Mouse (Mus musculus) telencephalon, adult 2 months (tissue): ENCODE measurements at regions not wholly inside any gene's neighbourhood (a gene's known extent, or its start where the extent isn't known, plus 50 kb on each side); places are given as distances from the start of the nearest gene placed in this dataset.

Experiments
- DNase-seq: peaks from one replicate; pipeline ENCODE4 v3.0.0-alpha.2; 2011; ENCODE audit warnings: low read depth, low spot score

DNA sequence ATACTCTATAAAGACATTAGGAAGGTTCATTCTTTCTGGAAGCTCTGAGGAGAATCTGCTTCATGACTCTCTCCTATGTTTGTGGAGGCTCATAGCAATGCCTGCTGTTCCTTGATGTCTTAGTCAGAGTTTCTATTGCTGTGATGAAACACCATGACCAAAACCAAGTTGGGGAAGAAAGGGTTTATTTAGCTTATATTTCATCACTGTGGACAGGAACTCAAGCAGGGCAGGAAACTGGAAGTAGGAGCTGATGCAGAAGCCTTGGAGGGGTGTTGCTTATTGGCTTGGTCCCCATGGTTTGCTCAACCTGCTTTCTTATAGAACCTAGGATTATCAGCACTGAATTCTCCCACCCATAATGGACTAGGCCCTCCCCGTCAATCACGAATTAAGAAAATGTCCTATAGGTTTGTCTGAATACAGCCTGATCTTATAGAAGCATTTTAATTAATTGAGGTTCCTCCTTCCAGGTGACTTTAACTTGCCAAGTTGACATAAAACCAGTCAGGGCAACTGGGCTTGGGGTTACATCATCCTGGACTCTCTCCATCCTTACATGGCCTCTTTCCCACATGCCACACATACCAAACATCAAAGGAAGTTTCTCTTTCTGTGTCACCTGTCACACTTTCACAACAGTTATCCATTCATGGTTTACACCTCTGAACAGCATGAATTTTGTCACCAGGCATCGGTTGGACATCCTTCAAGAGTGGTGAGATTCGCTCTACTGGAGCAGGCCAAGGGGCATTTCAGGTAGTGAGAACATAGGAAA is 85.3 kb upstream of the Serp2 start:
- DNase-seq, result no peak

DNA sequence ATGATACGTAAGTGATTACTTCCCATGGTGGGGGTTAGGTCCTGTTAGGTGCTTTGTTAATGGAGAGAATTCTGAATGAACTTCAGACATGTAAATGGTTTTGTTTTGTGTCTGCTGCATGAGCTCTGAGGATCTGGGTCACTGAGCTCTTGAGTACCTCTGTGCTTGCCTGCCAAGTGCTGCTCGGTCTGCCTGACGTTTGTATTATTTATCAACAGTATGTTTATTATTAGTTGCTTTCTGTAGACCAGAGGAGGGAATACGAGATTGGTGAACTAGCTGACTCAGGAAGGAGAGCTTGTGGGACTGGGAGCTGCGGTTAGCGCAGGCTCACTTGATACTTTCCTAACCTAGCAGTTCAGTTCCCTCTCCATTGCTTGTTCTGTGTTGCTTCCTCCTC is 76.5 kb upstream of the Serp2 start:
- no peak for DNase-seq

DNA sequence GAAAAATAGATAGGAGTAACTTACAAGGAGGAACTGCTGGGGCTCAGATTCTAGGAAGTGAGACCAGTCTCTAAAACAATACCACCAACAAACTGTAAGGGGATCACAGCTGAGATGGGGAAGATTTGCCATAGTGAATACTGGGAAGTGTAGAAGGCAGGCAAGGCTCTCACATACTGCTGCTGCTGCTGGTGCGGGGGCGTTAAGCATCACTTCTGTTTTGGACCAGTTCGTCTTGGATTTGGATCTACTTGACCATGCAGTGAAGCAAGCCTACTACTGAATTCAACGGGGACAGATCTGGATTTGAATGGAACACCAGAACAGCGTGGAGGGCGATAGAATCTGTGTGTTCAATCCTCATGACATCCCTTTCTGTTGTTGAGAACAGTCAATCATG is 76.1 kb upstream of the Serp2 start:
- DNase-seq, result no peak

DNA sequence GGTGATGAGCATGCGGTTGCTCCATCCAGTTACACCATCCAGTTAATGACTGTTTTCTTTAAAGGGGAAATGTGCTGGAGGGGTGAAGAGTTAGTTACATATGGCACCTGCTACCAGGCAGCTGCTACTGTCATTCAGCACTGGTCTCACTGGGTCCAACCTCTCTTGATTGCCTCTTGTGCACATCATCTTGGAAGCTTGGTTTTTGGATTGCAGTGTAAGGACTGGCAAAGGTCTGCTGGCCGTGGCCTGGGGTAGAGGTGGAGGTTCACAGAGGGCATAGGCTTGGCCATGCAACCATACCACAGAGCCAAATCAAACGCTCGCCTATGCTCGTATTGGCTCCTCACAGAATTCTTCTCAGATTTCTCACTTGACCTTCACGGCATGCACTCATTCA is 75.1 kb upstream of the Serp2 start:
- no peak for DNase-seq

DNA sequence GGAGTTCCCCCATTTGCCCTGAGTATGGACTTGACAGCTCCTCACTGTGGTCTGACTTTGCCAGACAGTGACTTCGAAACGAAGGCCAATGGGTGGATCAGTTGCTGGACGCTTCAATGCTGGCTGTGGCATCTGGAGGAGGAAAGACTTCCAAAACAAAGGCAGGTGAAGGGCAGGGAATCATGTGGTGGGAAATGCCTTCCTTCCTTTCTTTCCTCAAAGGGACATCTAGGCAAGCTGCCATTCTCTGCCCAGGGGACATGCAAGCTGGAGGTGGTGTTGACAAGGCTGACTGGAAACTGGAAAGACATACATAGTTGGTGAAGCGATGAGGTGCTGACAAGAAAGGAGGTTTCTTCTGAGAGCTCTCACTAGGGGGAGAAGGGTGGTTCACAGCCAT is 74.5 kb upstream of the Serp2 start:
- no peak for DNase-seq

DNA sequence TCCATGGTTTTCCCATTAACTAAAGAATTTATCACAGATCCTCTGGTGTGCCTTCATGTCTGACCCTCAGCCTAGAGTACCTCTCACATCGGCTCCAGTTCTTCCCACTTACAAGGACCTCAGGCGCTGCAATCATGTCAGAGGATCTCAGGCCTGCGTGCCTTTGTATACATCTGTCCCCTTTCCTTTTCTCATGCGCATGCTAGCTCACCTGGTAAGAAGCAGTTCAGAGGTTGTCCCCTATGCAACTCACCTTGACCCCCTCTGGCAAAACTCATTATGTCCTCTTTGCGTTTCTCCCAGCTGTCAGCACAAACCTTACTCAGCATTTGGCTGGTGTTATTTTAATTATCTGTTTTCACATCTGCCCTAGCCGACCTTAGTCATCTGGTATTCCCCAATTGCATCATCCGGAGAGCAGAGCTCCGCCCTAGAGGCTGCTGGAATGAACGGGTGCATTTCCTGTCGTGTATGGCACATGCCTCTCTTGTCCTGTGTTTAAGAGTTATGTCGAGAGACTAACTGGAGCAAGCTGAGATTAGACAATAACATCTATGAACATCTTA is 73.3 kb upstream of the Serp2 start:
- no peak for DNase-seq

DNA sequence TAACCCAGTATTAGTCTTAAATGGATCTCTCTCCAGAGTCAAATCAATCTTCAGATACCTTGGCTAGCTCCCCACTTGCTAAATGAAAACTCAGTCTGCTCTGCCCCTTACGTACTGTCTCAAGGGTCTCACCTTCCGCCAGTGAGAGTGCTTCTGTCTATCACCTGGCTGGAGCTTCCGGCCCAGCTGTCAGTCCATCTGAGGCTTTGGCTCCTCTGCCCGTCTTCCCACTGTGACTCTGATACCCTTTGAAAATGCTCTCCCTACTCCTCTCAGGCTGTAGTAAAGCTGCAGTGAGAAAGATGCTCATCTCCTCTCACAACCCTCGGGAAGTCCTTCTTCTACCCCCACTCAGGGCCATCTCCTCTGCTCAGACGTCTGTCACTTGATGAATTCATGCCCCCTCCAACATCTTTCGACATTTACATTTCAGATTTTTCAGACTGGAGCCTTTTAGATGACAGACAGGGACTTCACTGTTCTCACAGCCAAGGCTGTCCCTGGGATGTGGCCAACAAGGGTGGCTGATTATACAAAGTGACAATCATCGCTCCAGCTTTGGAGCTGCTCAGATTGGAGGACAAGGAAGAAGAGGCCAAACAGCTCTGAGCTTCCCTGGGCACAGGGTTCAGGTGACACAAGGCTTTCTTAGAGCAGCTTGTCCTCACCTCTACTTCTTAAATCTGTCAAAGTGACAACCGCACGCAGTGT is 71.6 kb upstream of the Serp2 start:
- no peak for DNase-seq

DNA sequence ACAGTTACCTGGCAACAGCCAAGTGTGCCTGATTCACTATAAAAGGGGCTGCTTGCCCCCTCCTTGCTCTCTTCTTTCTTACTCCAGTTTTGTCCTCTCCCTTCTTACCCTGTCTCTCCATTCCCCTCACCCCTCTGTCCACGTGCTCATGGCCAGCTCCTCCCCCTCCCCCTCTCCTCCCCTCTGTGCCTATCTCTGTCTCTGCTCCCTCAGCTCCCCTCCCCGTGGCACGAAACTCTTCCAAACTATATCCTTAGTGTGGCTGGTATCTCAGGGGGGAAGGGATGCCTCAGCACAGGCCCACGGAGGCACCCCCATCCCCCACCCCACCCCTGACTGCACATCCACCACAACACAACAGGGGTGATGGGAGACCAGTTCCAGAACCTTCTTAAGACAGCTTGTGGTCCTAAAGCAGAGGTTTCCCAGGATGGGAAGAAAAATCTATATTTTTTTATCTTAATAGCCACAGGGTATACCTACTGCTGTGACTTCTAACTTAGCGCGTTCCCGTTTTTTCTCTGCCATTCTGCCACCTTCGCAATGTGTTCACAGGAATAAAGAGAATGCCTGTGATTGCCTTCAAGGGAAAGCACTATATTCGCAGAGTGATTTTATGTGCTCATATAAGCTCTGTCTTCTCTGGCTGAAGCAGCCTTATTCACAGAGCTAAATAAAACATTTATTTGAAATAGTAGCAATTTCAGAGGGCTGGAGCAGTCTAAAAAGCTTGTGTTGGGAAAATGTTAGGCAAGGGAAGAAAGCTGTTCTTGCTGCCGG is 69.1 kb upstream of the Serp2 start:
- peak; percentile 65 for DNase-seq

DNA sequence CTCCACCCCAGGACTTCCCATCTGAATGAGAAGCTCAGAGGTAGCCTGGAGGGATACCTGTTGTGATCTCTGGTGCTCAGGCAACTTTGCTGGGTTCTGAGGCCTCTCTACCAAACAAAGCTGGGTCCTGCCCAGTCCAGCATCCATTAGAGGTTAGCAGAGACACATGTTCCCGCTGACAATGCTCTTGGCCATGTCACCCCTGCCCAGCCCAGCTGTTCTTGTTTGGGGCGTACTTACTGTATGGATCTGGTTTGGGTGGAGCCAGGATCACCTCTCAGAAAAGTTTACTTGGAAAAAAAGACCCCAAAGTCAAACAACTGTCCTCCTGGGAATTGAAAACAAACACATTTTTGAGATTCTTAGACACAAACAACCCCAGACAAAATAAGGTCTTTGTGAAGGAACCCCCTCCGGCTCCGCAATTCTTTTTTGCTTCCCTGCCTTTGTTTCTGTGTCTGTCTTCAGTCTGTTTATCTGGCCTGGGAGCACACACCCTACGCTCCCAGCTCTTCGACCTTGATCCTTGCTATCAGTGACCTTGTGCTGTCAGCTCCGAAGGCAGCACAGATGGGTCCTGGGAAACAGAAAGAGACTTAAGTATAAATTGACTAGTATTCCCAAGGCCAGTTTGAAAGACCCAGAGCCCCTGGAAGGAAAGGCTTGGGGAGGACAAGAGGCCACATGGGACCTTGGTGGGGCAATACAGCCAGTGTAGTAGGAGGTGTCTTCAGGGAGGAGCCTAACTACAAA is 68.1 kb upstream of the Serp2 start:
- no peak for DNase-seq

DNA sequence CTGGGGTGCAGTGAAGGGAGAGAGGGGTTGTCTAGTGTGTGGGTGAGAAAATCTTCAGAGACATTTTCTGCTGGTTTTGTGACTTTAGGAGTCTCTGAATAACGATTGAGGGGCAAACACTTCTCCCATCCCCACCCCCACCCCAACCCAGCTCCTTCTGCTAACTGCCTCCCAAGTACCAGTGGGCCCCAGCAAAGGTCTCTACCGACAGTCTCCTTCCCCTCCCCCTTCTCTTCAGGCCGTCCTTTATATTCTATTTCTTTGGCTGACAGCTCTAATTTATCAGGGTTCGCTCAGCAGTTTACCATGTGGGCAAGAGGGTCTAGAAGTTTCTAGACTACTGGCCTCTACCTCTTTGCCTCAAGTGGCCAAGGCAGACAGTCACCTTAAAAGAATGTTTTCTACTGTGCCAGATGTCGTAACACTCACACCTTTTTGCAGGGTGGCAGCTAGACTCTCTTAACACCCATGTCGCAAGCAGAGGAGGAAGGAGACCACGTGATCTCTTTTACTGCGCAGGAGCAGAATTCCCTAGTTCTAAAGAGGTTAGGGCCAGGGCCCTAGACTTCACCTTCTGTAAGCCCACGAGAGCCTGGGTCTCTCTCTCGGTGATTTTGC is 66.8 kb upstream of the Serp2 start:
- no peak for DNase-seq

DNA sequence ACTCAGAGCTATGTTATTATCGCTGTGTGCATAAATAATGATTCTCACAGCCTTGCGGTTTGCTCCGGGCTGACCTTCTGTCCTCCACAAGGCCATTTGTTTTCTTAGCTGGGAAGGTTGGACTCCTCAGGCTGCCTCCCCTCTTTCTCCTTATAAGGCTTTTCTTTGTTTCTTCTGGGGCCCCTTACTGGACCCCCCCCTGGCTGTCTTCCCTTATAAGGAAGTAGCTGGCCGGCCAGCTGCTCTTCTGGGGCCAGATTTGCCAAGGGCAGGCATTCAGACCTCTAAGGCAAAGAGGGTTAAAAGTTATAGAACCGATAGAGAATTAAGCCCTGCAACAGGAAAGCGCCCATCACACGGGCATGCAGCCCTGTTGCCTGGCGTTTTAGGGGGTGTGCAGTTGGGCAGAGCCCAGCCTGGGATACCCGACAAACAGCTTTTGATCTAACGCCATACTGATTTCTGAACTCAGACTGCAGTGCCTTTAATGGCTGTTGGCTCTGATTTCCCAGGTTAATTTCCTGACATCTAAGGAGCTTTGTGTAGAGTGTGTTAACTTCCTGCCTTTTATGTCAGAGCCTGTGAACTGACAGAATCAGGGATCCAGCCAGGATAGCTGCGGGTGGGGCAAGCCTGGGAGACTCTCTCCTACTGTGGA is 66.1 kb upstream of the Serp2 start:
- no peak for DNase-seq

DNA sequence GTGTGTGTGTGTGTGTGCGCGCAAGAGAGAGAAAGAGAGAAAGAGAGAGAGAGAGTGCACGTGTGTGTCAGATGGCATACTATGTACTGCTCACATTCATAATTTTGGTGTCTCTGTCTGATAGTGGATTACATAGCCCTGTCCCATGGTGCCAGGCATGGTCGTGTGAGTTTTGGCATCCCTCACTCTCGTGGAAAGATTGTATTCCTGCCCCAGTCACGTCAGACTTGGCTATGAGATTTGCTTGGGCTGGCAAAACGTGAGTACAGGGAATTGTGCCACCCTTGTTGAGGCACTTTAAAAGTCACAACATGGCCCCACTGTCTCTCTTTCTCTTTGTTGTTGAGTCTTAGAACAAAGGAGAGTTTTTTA is 62.3 kb upstream of the Serp2 start:
- DNase-seq, result no peak

DNA sequence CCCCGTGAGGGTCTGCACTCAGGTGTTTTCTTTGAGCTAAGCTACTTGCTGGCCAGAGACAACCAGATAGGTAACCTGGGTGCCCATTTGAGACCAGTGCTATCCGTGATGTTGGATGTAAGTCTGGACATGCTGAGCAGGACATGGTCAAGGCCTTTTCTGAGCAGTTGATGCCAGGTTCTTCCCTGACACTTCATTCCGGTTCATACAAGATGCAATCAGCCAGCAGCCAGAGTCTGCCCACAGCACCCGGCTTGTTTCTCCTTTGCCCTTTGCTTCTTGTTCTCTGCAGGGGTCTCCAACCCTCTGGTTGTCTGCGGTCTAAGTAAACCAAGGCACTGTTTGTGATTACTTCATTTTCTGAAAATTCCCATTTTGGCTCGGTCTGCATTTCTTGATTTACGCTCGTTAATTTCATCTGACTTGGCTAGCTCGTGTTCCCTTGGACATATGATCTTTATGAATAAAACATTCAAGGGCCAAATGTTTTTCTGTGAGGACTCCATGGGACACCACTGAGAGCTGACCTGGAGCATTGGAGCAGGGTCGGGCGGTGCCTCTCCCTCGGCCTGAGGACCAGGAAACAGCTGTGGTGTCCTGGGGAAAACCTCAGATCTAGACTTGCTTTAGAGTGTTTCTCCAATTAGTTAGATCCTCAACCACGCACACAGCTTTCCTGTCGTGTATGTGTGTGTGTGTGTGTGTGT is 61.8 kb upstream of the Serp2 start:
- DNase-seq, result no peak

DNA sequence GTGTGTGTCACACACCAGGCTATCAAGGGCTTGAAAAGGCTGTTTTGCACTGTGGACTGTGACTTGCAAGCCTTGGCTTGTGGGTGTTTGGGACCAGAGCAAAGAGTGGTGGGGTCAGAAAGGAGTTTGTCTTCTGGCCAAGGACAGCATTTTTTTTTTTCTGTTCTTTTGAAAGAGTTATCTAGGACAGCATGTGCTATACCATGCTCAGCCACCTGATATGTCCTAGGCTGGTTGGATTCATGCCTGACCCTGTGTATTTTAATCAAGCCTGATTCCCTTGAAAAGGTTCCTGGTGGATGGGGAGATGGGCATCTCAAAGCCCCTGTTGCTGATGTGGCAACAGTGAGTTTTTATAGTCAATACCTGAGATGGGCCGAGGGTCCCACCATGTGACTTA is 61.2 kb upstream of the Serp2 start:
- DNase-seq, result no peak

DNA sequence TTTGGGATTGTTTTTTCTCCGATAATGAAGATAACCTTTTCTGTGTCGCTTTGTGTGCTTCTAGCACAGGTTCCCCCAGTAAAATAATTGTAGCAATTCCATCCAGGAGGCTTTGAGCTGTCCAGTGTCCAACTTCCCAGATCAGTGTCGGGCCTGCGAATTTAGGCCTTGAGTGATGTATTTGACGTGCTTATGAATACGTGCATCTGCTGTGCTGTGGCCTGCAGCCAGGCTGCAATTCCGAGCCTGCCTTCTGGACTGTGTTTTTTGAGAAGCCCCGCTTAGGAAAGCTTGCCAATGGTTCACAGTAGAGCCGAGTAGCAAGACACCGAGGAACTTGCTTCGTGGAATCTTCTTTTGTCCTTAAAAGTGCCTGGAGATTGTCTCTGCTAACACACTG is 60.8 kb upstream of the Serp2 start:
- DNase-seq, result no peak

DNA sequence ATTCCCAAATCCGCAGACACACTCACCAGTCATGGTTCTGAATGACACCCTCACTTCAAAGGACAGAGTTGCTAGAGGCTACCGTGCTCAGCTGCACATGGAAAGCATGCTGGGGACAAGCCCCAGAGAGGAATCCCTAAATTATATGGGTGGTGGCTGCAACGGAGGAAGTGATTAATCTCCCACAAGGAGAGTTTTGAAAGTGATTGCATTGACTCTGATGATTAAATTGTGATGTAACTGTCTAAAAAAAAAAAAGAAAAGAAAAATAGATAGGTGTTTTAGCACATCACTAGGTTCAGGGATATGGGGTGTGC is 59.6 kb upstream of the Serp2 start:
- DNase-seq, result no peak

DNA sequence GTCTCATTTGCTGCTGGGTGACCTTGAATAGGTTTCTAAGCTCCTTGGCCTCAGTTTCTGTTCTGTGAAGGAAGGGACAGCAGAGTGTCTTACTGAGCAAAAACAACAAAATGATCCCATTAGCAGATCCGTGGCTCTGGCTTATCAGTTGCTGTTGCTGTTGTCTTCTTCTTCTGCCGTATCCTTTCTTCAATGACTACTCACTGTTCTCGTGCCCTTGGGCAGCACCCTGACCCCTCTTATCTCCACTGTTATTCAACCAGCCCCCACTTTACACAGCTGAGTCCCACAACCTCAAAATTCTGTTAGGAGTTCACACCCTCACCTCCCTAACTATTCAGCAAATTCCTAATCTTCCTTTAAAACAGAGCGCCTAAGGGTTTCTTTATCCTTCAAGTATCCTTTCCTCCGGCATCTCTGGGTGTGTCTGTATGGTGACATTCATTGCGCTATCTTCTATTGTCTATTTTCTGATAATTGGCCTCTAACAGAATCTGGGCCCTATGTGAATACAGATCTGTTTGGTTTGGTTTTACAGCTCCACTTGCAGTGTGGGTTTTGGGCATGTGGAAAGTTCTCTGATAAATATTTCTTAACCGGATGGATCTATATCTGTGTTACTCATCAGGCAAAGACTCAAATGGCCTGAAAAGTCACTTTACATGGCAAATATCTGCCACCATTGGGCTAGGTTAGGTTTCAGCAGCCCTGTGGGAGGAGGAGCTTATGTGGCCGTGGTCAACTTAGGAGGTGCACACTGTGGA is 59.1 kb upstream of the Serp2 start:
- no peak for DNase-seq

DNA sequence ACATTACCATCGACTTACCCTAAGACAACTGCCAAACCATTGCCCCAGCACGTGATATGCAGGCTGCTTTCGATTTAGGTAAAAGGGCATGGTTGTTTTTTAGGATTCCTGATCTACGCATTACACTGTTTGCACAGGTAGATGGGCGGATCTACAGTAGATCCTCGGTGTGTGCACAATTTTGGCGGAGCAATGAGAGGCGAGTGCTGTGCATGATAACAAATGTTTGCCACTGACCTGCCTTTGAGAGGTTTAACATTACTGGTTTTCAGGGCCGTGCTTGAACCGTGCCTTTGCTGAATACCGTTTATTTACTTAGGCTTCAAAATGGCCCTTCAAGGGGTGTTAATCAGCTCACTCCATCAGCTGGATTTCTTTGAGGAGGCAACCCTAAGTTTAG is 58.5 kb upstream of the Serp2 start:
- DNase-seq, result no peak

DNA sequence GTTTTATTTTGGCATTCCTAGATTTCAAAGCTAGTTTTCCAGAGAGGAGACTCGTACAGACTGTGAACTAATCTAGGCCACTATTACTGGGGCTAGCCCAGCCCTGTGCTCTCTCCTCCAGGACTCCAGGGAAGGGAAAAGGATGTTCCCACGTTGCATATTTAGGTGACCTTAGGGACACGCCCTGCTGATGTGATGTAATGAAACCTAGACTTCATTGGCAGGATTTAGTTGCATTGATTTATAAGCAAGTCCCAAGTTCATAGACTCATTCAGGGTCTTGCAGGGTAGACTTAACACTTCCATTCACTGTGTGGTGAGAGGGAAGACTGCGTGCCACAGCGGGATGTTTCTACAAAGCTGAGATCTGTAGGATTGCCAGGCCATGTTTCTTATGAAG is 58.0 kb upstream of the Serp2 start:
- DNase-seq, result no peak

DNA sequence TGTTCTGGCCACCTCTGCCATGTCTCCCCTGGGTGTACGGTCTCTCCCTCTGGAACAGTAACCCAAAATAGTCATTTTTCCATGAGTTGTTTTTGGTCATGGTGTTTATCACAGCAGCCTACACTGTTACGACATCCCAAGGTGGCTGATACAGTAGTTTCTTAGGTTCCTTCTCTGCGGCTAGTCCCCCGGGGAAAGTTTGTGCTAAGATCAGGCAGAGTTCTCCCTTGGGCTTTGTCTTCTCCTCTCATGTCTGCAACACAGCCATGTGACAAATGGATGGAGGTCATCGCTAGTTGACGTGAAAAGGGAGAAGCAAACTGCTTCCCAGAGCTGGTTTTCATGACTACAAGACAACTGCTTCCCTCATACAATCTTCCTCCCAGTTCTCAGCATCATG is 56.9 kb upstream of the Serp2 start:
- no peak for DNase-seq
